24 mouse cellular contexts compared by ENCODE assay signal in the genomic region with DNA sequence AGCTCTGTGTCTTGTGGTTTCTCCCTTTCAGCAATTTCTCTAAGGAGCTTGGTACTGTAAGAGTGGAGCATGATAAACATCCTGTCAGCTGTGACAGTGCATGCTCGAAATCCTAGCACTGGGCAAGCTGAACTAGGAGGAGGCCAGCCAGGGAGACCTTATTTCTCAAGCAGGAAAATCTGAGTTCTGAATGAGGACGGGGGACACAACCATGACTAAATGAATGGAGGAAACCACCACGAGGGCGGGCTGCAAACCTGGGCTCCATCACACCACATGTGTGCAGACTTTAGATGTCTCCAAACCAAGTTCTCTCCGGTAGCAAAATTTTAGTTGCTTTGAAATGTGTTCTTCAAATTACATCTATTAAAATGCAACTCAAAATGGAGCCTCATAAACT. TPM values are rescaled to one million over a fixed set of nuclear protein-coding genes. Genes with fewer than 3 reads are reported as not detected.
DNase-seq lines count a peak whose midpoint lies in the region; ATAC-seq and TF ChIP-seq lines count a peak whose summit lies in the region.
"Had no signal": no experiment of that assay in that cellular context is flagged by ENCODE, and none has a peak within 500 bp of the region (broad histone marks: within the 10 kb centered on the region; RNA-seq: fewer than 3 reads in every experiment).

No protein-coding gene starts in this region.

- H3K9me3 ChIP-seq in intestine, embryonic 14.5 days (ENCODE audit: control insufficient read depth, low read length) = no peaks in the 10 kb centered on the region
- H3K9me3 ChIP-seq in intestine, embryonic 15.5 days = no peaks in the 10 kb centered on the region
- H3K9me3 ChIP-seq: embryonic facial prominence, embryonic 10.5 days; embryonic facial prominence, embryonic 13.5 days; forebrain, embryonic 12.5 days; forebrain, embryonic 15.5 days; heart, embryonic 12.5 days; heart, embryonic 15.5 days had no signal

- no peak overlapping the region for H3K4me3 ChIP-seq in intestine, embryonic 14.5 days (ENCODE audit: low read depth, low read length)
- H3K4me3 ChIP-seq in intestine, embryonic 15.5 days (replicated peaks) = no peak overlapping the region
- no peak overlapping the region for H3K4me3 ChIP-seq in thymus, adult 2 months (ENCODE audit: control insufficient read depth, insufficient read depth, low read length)
- H3K4me3 ChIP-seq: embryonic facial prominence, embryonic 10.5 days; embryonic facial prominence, embryonic 13.5 days; erythroblast, embryonic 14.5 days; forebrain, embryonic 12.5 days; forebrain, embryonic 15.5 days; heart, embryonic 12.5 days; heart, embryonic 15.5 days had no signal

- WGBS in intestine, embryonic 14.5 days = 52% methylated on average over 5 of the region's 5 CpGs
- WGBS in intestine, embryonic 15.5 days = 48% methylated on average over 5 of the region's 5 CpGs
- 41% methylated on average over 5 of the region's 5 CpGs for WGBS in thymus, adult 2 months

- no peaks in the 10 kb centered on the region for H3K4me1 ChIP-seq in intestine, embryonic 14.5 days (replicated peaks; ENCODE audit: control insufficient read depth, insufficient read depth, low read length)
- H3K4me1 ChIP-seq in intestine, embryonic 15.5 days (replicated peaks) = no peaks in the 10 kb centered on the region
- peaks cover 6% of the 10 kb centered on the region for H3K4me1 ChIP-seq in thymus, adult 2 months (replicated peaks; ENCODE audit: control insufficient read depth, insufficient read depth, low read length)
- H3K4me1 ChIP-seq: embryonic facial prominence, embryonic 10.5 days; embryonic facial prominence, embryonic 13.5 days; heart, embryonic 12.5 days; heart, embryonic 15.5 days had no signal

- DNase-seq in heart, adult 11 months = peak; percentile 76
- DNase-seq in heart, adult 18-20 months = no peak
- DNase-seq in intestine, embryonic 14.5 days (ENCODE audit: low spot score) = peak; percentile 43
- DNase-seq in thymus, adult 2 months = no peak
- no peak for DNase-seq in thymus, postnatal 14 days
- DNase-seq: adrenal gland, adult 8-10 months; adrenal gland, postnatal 25 days; cerebellum, adult 11-12 months; cerebellum, adult 8-10 months; cerebellum, postnatal 10 days; cerebellum, postnatal 36 days; embryo, embryonic 11 days; gastrocnemius, postnatal 25 days; heart, postnatal 10 days; heart, postnatal 4 days had no signal

- H3K9ac ChIP-seq in intestine, embryonic 14.5 days (ENCODE audit: low read length) = no peak overlapping the region
- no peak overlapping the region for H3K9ac ChIP-seq in intestine, embryonic 15.5 days
- H3K9ac ChIP-seq: embryonic facial prominence, embryonic 13.5 days; forebrain, embryonic 12.5 days; forebrain, embryonic 15.5 days; heart, embryonic 12.5 days; heart, embryonic 15.5 days had no signal

- no peak for TF ChIP-seq POLR2A in thymus, adult 2 months (IDR thresholded peaks at IDR 0.05; ENCODE audit: control insufficient read depth, extremely low read depth, insufficient read depth, low read length, poor library complexity)

- no peak overlapping the region for H3K4me2 ChIP-seq in intestine, embryonic 14.5 days (ENCODE audit: low read length)
- H3K4me2 ChIP-seq in intestine, embryonic 15.5 days (replicated peaks) = no peak overlapping the region
- H3K4me2 ChIP-seq: embryonic facial prominence, embryonic 13.5 days; forebrain, embryonic 12.5 days; forebrain, embryonic 15.5 days; heart, embryonic 12.5 days; heart, embryonic 15.5 days had no signal

- H3K36me3 ChIP-seq in intestine, embryonic 14.5 days (ENCODE audit: control insufficient read depth, insufficient read depth, low read length) = no peaks in the 10 kb centered on the region
- H3K36me3 ChIP-seq in intestine, embryonic 15.5 days = no peaks in the 10 kb centered on the region
- H3K36me3 ChIP-seq in thymus, adult 2 months (ENCODE audit: control insufficient read depth, insufficient read depth, low read length) = no peaks in the 10 kb centered on the region
- H3K36me3 ChIP-seq: embryonic facial prominence, embryonic 10.5 days; embryonic facial prominence, embryonic 13.5 days; forebrain, embryonic 12.5 days; forebrain, embryonic 15.5 days; heart, embryonic 12.5 days; heart, embryonic 15.5 days had no signal

- H3K27ac ChIP-seq in intestine, embryonic 14.5 days (ENCODE audit: low read depth) = no peak overlapping the region
- H3K27ac ChIP-seq in intestine, embryonic 15.5 days = no peak overlapping the region
- H3K27ac ChIP-seq in thymus, adult 2 months (ENCODE audit: control insufficient read depth, insufficient read depth, low read length) = peak overlapping the region; percentile 71
- H3K27ac ChIP-seq: embryonic facial prominence, embryonic 10.5 days; embryonic facial prominence, embryonic 13.5 days; forebrain, embryonic 12.5 days; forebrain, embryonic 15.5 days; heart, embryonic 15.5 days had no signal

- no peak for TF ChIP-seq CTCF in thymus, adult 2 months (IDR thresholded peaks at IDR 0.05; ENCODE audit: borderline replicate concordance, control insufficient read depth, extremely low read depth, insufficient read depth, low read length, poor library complexity)

- ATAC-seq in intestine, embryonic 14.5 days (replicated peaks; ENCODE audit: low FRiP score, low TSS enrichment, low read depth) = no peak
- no peak for ATAC-seq in intestine, embryonic 15.5 days
- ATAC-seq: activated CD4-positive, CD25-positive, alpha-beta regulatory T cell, adult 4 months; forebrain, embryonic 15.5 days had no signal

- no peaks in the 10 kb centered on the region for H3K27me3 ChIP-seq in intestine, embryonic 14.5 days (replicated peaks; ENCODE audit: control insufficient read depth, insufficient read depth, low read length)
- H3K27me3 ChIP-seq in intestine, embryonic 15.5 days (replicated peaks) = 0 out of 2 replicates have a peak, but pooled peaks cover 5% of the 10 kb centered on the region
- no peaks in the 10 kb centered on the region for H3K27me3 ChIP-seq in thymus, adult 2 months (ENCODE audit: control insufficient read depth, insufficient read depth, low read length)
- H3K27me3 ChIP-seq: embryonic facial prominence, embryonic 13.5 days; forebrain, embryonic 12.5 days; forebrain, embryonic 15.5 days had no signal

RNA-seq across cellular contexts. Expression of gene Alg2, which starts 25.0 kb away (rescaled TPM):
- 1 to 10 TPM; 5.0 to 5.3 TPM for total RNA-seq in heart, adult 18-20 months (2021)
- 65.8 and 74.5 TPM in 2 replicates for polyA plus RNA-seq in intestine, embryonic 14.5 days (2014; fragmentation: Nextera tagmentation; extraction: Ambion mirVana)
- 54.3 and 56.0 TPM in 2 replicates for polyA plus RNA-seq in intestine, embryonic 15.5 days (2015; fragmentation: Nextera tagmentation; extraction: Ambion mirVana)
- 37.2 and 37.6 TPM in 2 replicates for polyA plus RNA-seq in thymus, adult 2 months (2012; rRNA removed)

RNA-seq across cellular contexts. Expression of gene Sec61b, which starts 25.3 kb away (rescaled TPM):
- total RNA-seq in heart, adult 18-20 months (2021) = 10 to 100 TPM; 21.5 to 26.4 TPM
- polyA plus RNA-seq in intestine, embryonic 14.5 days (2014; fragmentation: Nextera tagmentation; extraction: Ambion mirVana) = 398 and 449 TPM in 2 replicates
- polyA plus RNA-seq in intestine, embryonic 15.5 days (2015; fragmentation: Nextera tagmentation; extraction: Ambion mirVana) = 430 and 467 TPM in 2 replicates
- 338 and 372 TPM in 2 replicates for polyA plus RNA-seq in thymus, adult 2 months (2012; rRNA removed)

Comparison
In these comparisons a context has a peak if more than half of its experiments do, and no peak if none do; other contexts are left out.
1. DNase-seq: peak in heart, adult 11 months (single experiment) and intestine, embryonic 14.5 days (single experiment); none in heart, adult 18-20 months (0 of 2), thymus, adult 2 months (single experiment) and thymus, postnatal 14 days (single experiment).